Mouse (Mus musculus) thymus, postnatal 0 days (tissue): ENCODE measurements around the gene Msh6. TPM values are rescaled to one million over a fixed set of nuclear protein-coding genes. Genes with fewer than 3 reads are reported as not detected.
"Not testable (repeated sequence)": the region's sequence is repeated elsewhere in the genome, so short reads cannot be mapped to it uniquely, and the experiment has no call there.

Experiments used
- DNase-seq: peaks from one replicate; pipeline ENCODE4 v3.0.0-alpha.2; 2015; ENCODE audit warnings: low spot score
- polyA plus RNA-seq: library from polyadenylated mRNA; unstranded; fragments of >200 nt; fragmentation: Nextera tagmentation; extraction: Ambion mirVana; gene quantifications from 2 replicates; pipeline ENCODE4 v1.2.1, GENCODE M21; 2015

The Msh6 gene
- polyA plus RNA-seq, 1 experiment from 2014 or later, result 73.6 TPM

DNA sequence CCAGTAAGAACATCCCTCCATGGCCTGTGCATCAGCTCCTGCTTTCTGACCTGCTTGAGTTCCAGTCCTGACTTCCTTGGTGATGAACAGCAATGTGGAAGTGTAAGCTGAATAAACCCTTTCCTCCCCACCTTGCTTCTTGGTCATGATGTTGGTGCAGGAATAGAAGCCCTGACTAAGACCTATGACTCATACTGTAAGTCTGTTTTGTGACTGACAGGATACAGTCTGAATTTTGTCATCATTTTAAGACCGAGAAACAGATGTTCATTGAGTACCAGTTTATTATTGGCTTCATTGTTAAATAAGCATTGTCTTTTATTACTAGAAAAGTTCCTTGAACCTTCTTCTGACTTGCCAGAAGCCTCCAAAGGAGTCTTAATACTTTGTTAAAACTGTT, 4.8 kb downstream of the Msh6 start:
- not testable (repeated sequence) for DNase-seq

DNA sequence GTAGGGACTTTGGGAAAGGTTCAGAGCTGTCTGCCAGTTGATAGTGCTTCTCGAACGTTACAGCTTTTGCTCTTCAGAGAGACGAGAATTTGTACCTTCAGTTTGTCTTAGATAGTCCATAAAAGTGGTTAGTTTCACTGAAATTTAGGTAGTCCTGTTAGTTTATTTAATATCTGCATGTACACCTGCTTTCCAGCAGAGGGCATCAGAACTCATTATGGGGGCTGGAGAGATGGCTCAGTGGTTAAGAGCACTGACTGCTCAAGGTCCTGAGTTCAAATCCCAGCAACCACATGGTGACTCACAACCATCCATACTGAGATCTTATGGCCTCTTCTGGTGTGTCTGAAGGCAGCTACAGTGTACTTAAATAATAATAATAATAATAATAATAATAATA, 7.2 kb downstream of the Msh6 start:
- DNase-seq, result peak; percentile 47

DNA sequence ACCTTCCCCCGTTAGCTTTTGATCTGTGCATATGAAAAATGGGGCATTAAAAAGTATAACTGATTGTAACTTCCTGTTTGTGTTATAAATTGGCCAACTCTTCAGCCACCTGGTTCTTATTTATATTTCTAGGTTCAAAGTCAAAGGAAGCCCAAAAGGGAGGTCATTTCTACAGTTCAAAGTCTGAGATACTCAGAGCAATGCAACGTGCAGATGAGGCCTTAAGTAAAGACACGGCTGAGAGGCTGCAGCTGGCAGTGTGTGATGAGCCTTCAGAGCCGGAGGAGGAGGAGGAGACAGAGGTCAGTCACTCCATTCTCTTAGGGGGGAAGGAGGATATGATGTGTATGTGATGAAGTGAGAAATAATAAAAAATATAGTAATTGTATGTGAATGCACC, 8.5 kb downstream of the Msh6 start:
- DNase-seq, result no peak

DNA sequence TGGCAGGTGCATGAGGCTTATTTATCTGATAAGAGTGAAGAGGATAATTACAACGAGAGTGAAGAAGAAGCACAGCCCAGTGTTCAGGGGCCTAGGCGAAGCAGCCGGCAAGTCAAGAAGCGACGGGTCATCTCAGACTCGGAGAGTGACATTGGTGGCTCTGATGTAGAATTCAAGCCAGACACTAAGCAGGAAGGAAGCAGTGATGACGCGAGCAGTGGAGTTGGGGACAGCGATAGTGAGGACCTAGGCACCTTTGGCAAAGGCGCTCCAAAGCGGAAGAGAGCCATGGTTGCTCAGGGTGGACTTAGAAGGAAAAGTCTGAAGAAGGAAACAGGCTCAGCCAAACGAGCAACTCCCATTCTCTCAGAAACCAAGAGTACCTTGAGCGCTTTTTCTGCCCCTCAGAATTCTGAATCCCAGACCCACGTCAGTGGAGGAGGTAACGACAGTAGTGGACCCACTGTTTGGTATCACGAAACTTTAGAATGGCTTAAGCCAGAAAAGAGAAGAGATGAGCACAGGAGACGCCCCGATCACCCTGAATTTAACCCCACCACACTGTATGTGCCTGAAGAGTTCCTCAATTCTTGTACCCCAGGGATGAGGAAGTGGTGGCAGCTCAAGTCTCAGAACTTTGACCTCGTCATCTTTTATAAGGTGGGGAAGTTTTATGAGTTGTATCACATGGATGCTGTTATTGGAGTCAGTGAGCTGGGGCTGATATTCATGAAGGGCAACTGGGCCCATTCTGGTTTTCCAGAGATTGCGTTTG, 9.8 kb downstream of the Msh6 start:
- DNase-seq, result no peak

DNA sequence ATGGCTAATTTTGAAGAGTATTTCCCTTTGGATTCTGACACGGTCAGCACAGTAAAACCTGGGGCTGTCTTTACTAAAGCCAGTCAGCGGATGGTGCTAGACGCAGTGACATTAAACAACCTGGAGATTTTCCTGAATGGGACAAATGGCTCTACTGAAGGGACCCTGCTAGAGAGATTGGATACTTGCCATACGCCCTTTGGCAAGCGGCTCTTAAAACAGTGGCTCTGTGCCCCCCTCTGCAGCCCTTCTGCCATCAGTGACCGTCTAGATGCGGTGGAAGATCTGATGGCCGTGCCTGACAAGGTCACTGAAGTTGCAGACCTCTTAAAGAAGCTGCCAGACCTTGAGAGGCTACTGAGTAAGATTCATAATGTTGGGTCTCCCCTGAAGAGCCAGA, 11.1 kb downstream of the Msh6 start:
- DNase-seq, result no peak

DNA sequence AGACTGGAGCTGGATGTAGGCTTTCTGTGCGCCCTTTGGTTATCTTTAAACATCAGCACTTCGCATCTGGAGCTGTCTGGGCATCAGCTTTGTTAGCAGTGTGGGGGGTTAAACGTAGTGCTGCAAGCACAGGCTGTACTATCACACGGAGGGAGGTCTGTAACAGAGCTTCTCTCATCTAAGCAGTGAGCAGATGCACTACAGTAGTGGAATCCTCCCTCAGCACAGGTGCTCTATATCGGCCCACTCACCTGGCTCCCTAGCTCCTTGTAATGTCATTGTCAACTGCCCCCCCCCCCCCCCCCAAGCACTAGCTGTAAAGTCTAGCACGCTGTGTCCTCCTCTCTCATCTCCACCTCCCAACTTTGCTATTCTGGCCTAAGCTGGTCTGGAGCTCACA, 12.6 kb downstream of the Msh6 start:
- DNase-seq, result no peak

DNA sequence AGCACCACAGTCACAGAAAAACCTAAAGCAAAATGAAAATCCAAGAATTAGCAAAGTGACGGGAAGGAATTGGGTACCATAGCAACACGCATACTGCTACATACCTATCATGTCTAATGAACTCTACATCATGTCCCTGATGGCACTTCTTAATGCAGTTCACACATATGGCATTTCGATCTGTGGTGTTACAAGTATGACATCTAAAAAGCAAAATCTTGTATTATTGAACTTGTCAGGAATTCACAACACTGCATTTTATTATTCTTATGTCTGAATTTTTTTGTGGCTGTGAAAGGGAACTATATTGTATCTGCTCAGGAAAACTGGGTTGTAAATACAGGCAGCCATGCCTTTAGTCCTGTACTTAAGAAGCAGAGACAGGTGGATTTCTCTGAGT, 17.3 kb downstream of the Msh6 start:
- DNase-seq, result no peak

DNA sequence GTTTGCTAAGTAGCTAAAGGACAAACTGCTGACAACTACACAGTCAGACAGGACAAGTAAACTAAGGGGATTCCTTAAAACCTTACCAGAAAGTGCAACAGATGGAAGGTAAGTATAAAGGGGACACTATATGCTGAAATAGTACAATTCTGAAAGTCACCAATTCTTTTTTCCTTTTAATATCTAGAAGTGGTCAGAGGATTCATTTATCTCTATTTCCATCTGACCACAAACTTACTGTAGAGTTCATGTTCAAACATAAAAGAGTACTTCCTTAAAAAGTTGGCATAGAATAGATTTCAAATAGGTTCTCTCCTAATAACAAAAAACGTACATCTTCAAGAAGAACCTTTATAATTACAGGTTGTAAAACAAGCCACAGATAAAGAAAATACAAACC, 18.5 kb downstream of the Msh6 start:
- no peak for DNase-seq

DNA sequence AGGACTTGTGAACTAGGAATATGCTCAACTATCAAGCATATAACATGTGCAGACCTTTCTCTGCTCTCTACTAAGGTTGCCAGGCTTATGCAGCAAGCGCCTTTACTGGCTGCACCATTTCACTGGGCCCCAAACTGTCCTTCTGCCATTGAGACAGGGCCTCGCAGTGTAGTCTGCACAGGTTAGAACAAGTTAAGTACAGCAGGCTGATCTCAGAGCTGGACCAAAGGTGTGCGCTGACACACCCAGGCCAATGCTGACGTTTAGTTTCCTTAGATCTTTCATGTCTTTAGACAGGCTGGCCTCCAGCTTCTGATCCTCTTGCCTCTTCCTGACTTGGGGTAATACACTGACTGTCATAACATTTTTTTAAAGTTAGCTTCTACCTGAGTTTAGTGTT, 22.9 kb downstream of the Msh6 start:
- no peak for DNase-seq

DNA sequence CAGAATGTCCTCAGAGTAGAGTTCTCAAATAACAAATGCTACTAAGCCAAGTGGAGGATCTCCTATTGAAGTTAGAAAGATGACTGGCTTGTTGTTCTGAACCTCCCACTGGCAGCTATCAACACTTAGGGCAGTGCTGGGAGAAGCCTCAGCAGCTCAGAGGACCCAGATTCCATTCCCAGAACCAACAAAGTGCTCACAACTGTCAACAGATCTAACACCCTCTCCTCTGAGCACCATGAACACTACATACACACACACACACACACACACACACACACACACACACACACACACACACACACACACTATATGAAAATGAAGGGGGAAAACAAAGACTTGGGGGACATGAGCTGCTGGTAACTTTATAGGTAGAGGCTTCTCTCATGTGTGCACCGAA, 30.0 kb downstream of the Msh6 start:
- no peak for DNase-seq

DNA sequence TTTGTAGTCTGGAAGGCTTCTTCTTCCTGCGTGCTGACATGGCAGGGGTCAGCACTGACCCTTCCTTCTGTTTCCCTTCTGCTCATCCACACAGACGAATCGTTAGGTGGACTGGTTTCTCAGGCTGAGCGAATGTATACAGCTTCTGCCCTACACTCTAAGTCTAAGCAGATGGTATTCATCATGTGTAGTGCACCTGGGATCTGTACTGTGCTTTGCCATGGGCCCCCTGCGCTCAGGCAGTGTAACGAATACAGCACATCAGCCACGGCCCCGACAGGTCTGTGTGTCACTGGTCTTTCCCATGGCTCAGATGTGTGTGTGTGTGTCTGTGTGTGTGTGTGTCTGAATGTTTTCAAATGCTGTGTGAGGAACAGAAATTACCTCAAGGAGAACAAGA, 32.1 kb downstream of the Msh6 start:
- DNase-seq, result no peak

DNA sequence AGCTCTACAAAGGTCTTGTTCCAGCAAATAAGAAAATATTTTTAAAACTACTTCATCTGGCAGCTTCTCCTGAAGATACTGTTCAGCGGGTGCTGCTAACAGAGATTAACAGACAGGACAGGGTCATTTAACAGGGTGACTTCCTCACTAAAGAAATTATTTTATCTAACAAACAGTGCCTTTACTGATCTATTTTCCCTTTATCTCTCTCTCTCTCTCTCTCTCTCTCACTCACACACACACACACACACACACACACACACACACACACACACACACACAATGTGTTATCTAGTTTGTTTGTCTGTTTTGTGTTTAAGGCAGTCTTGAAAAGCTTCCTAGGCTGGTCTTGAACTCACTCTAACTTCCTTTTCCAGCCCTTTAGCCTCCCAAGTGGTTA, 39.6 kb downstream of the Msh6 start:
- no peak for DNase-seq

DNA sequence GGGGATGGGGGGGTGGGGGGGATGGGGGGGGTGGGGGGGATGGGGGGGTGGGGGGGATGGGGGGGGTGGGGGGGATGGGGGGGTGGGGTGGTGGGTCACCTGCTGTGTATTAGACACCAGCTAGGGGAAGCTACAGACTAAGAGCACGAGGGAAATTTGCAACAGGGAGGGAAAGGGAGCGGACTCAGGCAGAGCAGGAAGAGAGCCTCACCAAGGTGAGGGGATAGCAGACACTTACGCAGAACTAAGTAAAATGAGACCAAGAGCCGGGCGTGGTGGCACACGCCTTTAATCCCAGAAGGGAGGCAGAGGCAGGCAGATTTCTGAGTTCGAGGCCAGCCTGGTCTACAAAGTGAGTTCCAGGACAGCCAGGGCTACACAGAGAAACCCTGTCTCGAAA, 41.2 kb downstream of the Msh6 start:
- not testable (repeated sequence) for DNase-seq

DNA sequence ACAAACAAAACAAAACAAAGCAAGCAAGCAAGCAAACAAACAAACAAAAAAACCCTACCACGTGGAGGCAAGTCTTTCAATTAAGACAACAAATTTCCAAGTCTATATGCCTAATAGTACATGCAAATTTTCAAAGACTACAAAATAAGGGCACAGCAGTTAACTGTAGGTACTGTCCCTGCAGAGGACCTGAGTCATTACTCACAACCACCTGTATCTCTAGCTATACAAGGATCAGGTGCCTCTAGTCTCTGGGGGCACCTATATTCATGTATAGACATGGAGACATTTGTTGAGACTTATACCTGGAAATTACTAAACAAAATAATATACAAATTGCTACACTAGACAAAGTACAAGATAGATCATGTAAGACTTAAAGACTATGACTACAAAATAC, 49.1 kb downstream of the Msh6 start:
- DNase-seq, result no peak

DNA sequence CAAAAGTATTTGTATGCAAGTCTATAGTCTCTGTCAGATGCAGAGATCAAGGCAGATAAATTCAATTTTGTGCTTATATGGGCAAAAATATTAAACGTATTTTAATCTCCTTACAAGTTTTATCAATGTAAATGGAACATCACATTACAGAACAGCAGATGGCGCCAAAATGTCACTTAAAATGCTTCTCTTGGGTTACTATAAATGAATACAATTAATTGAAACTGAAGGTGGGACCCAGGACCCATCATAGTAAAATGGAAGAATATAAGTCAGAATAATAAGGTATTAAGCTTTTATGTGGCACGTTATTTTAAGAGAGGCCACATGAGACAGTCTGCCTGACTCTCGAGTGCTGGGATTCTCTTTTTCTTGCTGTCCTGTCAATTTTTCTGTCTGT, 50.4 kb downstream of the Msh6 start:
- DNase-seq, result peak; percentile 77

DNA sequence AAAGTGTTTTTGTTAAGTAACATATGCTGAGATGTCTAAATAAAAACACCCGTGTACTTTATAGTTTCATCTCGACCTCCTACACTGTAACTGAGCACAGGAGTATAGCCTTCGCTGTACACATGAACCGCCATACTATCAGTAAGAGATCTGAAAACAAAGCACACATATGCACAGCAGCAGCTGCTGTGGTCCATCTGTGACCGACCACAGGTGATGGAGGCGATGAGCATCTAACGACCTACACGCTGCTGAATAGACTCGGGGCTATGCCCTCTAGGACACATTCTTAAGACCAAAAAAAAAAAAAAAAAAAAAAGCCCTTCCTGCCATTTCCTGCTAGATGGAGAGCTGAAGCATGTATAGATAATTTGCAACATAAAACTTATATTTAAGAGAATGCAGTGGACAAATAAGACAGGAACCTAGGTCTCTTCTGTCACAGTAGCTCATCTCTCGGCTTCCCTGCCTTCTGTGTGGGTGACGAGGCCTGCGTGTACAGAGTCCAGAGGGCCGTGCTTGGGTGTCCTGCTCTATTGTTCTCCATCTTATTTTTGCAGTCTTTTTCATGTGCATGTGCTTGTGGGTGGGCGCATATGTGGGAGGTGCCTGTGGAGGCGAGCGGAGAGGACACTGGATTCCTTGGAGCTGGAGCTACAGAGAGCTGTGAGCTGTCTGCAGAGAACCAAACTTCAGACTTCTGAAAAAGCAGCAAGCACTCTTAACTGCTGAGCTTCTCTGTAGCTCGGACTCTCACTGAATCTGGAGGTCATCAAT, 54.5 kb downstream of the Msh6 start:
- DNase-seq, result no peak

DNA sequence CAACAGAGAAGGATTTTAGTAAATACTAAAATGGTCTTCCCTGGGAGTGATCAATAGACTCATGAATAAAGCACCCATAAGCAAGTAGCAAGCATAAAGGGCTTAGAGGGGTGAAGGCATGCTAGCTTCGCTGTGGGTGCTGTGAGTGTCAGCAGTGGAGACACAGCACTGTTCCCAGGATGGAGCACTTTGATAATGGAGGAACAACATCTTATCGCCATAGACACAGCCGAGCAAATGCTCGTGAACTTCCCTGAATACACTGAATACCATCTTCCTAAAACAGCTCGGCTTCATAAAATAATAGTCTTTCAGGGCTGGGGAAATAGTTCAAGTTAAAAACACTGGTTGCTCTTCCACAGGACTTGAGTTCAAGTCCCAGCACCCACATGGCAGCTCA, 56.9 kb downstream of the Msh6 start:
- no peak for DNase-seq

DNA sequence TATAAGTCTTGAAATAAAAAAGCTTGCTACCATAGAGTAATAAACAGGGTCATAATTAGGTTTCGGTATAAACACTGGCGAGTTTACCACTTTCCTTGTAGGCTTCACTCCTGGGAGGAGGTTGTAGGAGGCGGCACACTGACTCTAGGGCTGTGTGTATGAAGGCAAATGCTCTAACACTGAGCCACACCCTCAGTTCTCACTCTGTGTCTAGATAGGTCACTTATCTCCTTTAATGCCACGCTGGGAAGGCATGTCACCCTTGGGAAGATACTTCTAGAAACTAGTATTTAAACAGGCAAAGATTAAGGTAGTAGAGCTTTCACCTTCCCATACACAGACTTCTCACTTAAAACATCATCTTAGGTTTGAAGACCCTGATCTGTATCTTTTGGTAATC, 59.6 kb downstream of the Msh6 start:
- no peak for DNase-seq

Other genes starting within 250 kb of the Msh6 start
- gene Kcnk12, start 177.1 kb upstream of the Msh6 start, polyA plus RNA-seq, result 0.22 and 0.28 TPM in 2 replicates
- not detected in 2 replicates for gene Rpl36-ps4, start 54.1 kb upstream of the Msh6 start, polyA plus RNA-seq
- gene Fbxo11, start 90.2 kb downstream of the Msh6 start, polyA plus RNA-seq, result 11.9 and 16.8 TPM in 2 replicates